Mouse (Mus musculus): Measurements from ENCODE around the gene Slc26a5. TPM values are rescaled to one million over a fixed set of nuclear protein-coding genes. Genes with fewer than 3 reads are reported as not detected.

The Slc26a5 gene
- polyA plus RNA-seq, 1 experiment from 2014 or later, result not detected

- Histone ChIP-seq H3K27ac (replicated peaks) (no peak overlapping the region), H3K4me3 (no peak overlapping the region), H3K4me2 (no peak overlapping the region), H3K9me3 (no peaks in the 10 kb centered on the region), H3K36me3 (peaks cover 69% of the 10 kb centered on the region), H3K4me1 (replicated peaks) (no peaks in the 10 kb centered on the region), H3K27me3 (no peaks in the 10 kb centered on the region), H3K9ac (no peak overlapping the region)
- ATAC-seq (ENCODE audit: low read depth), result no peak
- 90% methylated on average over 4 of the region's 4 CpGs for WGBS
Measured at GRCm38 (mm10) chr5:21768506-21768905, 96.9 kb downstream of the Slc26a5 start.

Other genes with a start within 250 kb of the Slc26a5 start
- 0.30 and 0.39 TPM in 2 replicates for gene Fbxl13, start 220.0 kb downstream of the Slc26a5 start, polyA plus RNA-seq (2015; fragmentation: Nextera tagmentation; extraction: Ambion mirVana)
- 57.4 and 57.8 TPM in 2 replicates for gene Armc10, start 219.8 kb downstream of the Slc26a5 start, polyA plus RNA-seq (2015; fragmentation: Nextera tagmentation; extraction: Ambion mirVana)
- 2.0 and 2.5 TPM in 2 replicates for gene Napepld, start 164.2 kb downstream of the Slc26a5 start, polyA plus RNA-seq (2015; fragmentation: Nextera tagmentation; extraction: Ambion mirVana)
- 77.5 and 88.0 TPM in 2 replicates for gene Pmpcb, start 128.5 kb downstream of the Slc26a5 start, polyA plus RNA-seq (2015; fragmentation: Nextera tagmentation; extraction: Ambion mirVana)
- gene Dnajc2, start 80.4 kb downstream of the Slc26a5 start, polyA plus RNA-seq (2015; fragmentation: Nextera tagmentation; extraction: Ambion mirVana), result 78.4 and 79.1 TPM in 2 replicates
- gene Psmc2, start 80.3 kb downstream of the Slc26a5 start, polyA plus RNA-seq (2015; fragmentation: Nextera tagmentation; extraction: Ambion mirVana), result 197 and 199 TPM in 2 replicates